Mouse (Mus musculus): ENCODE data around the gene Igf2r.

Gene Igf2r

GRCm38 (mm10) chr17:12781101-12781500 lies 11.6 kb upstream of the Igf2r start:
- peak; percentile 73 for DNase-seq

GRCm38 (mm10) chr17:12780125-12780524 lies 10.7 kb upstream of the Igf2r start:
- DNase-seq: peak; percentile 64

DNA sequence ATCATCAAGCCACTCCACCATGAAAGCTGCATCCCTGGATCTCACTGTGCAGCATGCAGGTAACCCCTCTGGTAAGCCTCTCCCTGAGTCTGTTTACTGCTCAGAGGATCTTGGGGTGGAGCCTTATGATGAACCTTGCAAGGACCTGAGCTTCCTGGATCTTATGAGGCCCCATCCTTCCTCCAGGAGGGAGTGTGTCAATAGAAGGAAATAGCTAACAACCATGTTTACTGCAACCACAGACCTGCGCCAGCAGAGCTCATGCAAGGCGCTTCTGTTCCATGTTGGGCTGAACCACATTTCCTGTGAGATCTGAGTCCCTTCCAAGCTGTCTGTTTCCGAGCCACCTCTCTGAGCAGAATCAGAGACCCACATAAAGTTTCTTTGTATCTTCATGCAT lies 10.0 kb upstream of the Igf2r start:
- DNase-seq: no peak

- DNase-seq: no peak
Measured at GRCm38 (mm10) chr17:12773956-12774355, 4.5 kb upstream of the Igf2r start.

GRCm38 (mm10) chr17:12770500-12770899 lies 1.0 kb upstream of the Igf2r start:
- DNase-seq: no peak

- DNase-seq: no peak
Measured at GRCm38 (mm10) chr17:12768415-12769379, 767 bp downstream of the Igf2r start.

DNA sequence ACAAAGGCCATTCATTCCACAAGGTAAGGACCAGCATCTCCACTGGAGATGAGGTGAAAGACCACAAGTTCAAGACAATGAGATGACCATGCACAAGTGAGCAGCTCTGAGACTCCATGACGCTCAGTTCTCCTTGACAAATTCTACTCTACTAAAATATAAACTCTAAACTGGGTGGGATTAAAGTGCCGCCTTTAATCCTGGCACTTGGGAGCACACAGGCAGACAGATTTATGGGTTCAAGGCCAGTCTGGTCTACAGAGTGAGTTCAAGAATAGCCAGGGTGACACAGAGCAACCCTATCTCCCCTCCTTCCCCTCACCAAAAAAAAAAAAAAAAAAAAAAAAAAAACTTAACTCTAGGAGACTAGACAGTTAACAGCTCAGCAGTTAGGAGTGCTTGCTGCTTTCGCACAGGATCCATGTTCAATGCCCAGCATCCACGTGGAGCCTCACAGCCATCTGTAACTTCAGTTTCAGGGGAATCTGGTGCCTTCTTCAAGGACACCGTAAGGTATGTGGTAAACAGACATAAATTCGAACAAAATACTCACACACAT lies 2.1 kb downstream of the Igf2r start:
- DNase-seq: no peak

- DNase-seq: no peak
Measured at GRCm38 (mm10) chr17:12763412-12763811, 6.1 kb downstream of the Igf2r start.

GRCm38 (mm10) chr17:12760355-12761146 lies 8.9 kb downstream of the Igf2r start:
- no peak for DNase-seq

DNA sequence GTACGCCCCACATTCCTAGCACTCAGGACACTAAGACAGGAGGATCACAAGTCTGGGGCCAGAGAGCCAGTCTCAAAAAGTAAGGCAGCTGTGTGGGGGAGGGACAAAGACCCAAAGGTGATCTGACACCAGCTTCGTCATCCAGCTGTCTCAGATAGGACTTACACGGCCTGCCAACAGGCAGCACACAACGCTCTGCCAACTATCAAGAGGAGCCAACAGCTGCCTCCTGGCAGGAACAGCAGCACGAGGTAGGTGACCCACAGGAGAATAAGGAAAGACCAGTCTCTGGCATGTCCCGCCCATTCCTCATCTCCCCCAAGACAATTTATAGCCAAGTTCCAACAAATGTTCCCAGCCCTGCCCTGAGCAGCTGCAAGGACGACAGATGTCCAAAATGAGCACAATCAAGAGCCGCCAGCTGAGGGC lies 9.8 kb downstream of the Igf2r start:
- no peak for DNase-seq

DNA sequence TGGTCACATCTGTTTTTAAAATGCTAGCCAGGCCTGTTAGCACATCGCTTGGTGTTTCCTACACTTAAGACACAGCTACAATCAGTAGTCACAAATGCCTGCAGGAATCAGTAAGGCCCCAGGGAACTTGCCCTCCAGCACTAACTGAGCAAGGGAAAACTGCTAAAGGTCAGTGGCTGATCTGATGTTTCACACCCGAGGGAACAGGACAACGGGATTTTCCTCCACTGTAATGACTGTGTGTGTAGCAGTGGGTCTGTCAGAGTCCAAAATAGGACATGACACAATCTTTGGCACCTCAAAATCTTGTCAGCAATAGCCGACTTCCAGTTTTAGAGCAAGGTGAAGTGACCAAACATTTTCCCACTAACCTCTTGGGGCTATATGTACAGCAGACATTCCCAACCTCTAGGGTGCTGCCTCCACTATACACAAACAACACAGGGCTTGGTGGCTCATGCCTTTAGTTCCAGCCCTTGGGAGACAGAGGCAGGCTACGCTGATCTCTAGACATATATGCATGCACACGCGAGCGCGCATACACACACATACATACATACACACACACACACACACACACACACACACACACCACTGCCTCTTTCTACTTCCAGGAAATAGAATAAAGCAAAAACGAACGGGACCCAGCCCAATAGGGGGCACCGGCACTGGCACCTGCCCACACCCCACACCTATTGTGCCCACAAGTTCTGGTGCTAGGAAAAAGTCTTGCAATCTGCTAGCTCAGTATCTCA lies 10.6 kb downstream of the Igf2r start:
- no peak for DNase-seq

GRCm38 (mm10) chr17:12757990-12758389 lies 11.5 kb downstream of the Igf2r start:
- DNase-seq: no peak

- no peak for DNase-seq
Measured at GRCm38 (mm10) chr17:12757161-12757560, 12.3 kb downstream of the Igf2r start.

GRCm38 (mm10) chr17:12755951-12756350 lies 13.5 kb downstream of the Igf2r start:
- DNase-seq: no peak

DNA sequence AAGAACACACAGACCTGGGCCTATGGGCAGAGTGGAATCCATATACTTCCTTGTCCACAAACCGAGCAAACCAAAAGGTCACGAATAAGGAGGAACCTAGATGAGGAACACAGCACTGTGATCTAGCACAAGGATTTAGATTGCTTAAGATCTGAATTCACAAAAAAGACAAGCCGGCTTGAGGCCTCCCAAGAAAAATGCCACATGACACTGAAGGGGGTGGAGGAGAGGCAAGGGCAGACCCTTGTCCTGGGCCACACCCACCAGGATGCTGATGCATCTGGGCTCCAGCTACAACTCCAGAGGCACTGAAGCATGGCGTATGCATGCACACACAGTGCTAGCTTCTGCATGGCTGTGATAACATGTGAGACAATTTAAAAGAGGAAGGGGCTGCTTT lies 14.3 kb downstream of the Igf2r start:
- no peak for DNase-seq

DNA sequence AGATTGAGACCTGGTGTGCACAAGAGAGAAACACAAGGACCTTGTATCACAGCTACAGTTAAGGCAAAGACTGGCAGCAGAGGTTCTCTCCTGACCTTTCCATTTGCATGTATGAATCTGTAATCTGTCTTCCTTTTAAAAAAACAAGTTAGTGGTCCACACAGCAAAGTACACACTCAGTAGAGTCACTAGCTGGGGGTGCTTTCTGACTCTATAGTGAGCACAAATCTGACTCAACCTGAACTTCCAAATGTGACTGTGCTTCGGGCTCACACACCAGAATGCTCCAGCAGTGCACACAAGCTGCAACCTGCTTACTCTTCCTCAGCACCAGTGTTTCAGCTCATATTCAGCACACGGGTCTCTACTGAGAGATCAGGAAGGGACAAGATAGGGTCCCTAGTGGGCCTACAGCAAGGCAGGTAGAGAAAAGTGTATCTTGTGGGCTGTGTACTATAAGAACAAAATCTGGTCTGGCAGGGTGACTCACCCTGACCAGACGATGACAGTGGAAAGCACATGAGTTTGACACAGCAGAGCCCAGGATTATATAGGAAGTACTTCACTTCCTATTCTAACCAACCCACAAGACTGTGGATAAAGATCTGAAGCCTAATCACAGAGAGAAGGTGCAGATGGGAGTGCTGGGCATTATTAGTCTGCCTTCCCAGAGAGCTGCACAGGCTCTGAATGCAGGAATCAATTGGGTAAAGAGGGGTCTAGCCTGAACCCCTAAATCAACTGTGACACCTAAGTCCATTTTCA lies 15.0 kb downstream of the Igf2r start:
- DNase-seq: no peak

DNA sequence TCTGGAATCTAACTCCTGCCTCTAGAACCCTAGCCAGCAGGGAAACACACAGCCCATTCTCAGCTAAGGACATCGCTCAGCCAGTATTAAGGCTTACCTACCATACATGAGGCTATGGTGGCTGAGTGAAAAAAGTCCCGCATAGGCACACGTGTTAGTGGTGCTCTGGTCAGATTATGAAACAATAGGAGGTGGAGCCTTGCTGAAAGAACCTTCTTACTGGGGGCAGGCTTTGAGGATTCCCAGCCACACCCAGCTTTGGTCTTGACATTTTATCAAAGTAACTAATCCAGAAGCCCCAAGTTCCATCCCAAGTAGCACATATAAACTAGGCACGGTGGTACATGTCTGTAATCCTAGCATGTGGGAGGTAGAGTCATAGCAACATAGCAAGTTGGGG lies 16.4 kb downstream of the Igf2r start:
- no peak for DNase-seq

GRCm38 (mm10) chr17:12751641-12752040 lies 17.8 kb downstream of the Igf2r start:
- DNase-seq: peak; percentile 69

GRCm38 (mm10) chr17:12751218-12751617 lies 18.2 kb downstream of the Igf2r start:
- DNase-seq: peak; percentile 61

GRCm38 (mm10) chr17:12750591-12751170 lies 18.8 kb downstream of the Igf2r start:
- DNase-seq: no peak

All from embryo, embryonic 11 days (tissue).